Mouse (Mus musculus) embryonic facial prominence, embryonic 11.5 days (tissue): ENCODE data around the gene Catsper2. TPM values are rescaled to one million over a fixed set of nuclear protein-coding genes. Genes with fewer than 3 reads are reported as not detected.

Source experiments
- ATAC-seq: fragments of 200-750 bp; cut with Nextera tagmentation; replicated peaks from 2 replicates; pipeline ENCODE4 v1.8.0; 2017; ENCODE audit warnings: low read depth; ENCODE audit not compliant: insufficient number of reproducible peaks, low FRiP score, low TSS enrichment
- DNase-seq: peaks from one replicate; pipeline ENCODE4 v3.0.0-alpha.2; 2015; ENCODE audit warnings: low spot score
- H3K27ac ChIP-seq: fragments of 300-500 bp; sonication (generic); replicated peaks from 2 replicates; pipeline ENCODE4 v1.5.1; 2014; ENCODE audit warnings: mild to moderate bottlenecking, low read depth, low read length, control low read depth
- H3K27me3 ChIP-seq: fragments of 300-500 bp; sonication (generic); 2 replicates; pipeline ENCODE4 v1.6.1; 2014; ENCODE audit warnings: mild to moderate bottlenecking, low read length, moderate library complexity, mixed read lengths; ENCODE audit not compliant: control insufficient read depth, insufficient read depth
- H3K36me3 ChIP-seq: fragments of 300-500 bp; sonication (generic); replicated peaks from 2 replicates; pipeline ENCODE4 v1.6.1; 2014; ENCODE audit warnings: low read depth, mild to moderate bottlenecking, low read length, moderate library complexity, mixed read lengths; ENCODE audit not compliant: control insufficient read depth, insufficient read depth
- H3K4me1 ChIP-seq: fragments of 300-500 bp; sonication (generic); 2 replicates; pipeline ENCODE4 v1.6.1; 2014; ENCODE audit warnings: low read length, mixed read lengths; ENCODE audit not compliant: control insufficient read depth, insufficient read depth
- H3K4me2 ChIP-seq: fragments of 300-500 bp; sonication (generic); 2 replicates; pipeline ENCODE4 v1.6.1; 2014; ENCODE audit warnings: low read depth, mild to moderate bottlenecking, control low read depth, low read length, moderate library complexity
- H3K4me3 ChIP-seq: fragments of 300-500 bp; sonication (generic); 2 replicates; pipeline ENCODE4 v1.5.1; 2014; ENCODE audit warnings: low read depth, low read length, control low read depth
- H3K9ac ChIP-seq: fragments of 300-500 bp; sonication (generic); replicated peaks from 2 replicates; pipeline ENCODE4 v1.6.1; 2014; ENCODE audit warnings: mild to moderate bottlenecking, control low read depth, low read length
- H3K9me3 ChIP-seq: fragments of 300-500 bp; sonication (generic); replicated peaks from 2 replicates; pipeline ENCODE4 v1.6.1; 2016; ENCODE audit warnings: mild to moderate bottlenecking, low read length, inconsistent platforms, mixed read lengths; ENCODE audit not compliant: control insufficient read depth
- whole genome bisulfite sequencing: fragments of 180-500 bp; shearing (Covaris S2); extraction: QIAGEN DNeasy Blood & Tissue Kit; methylation state at CpG from one replicate; pipeline ENCODE4 v1.1.7; 2014; 5-methylcytosine and 5-hydroxymethylcytosine counted together
- microRNA-seq: library from miRNA; unstranded; fragments of <30 nt; microRNA quantifications from one replicate; pipeline ENCODE4, GENCODE M21; 2016; ENCODE audit warnings: borderline number of aligned reads
- polyA plus RNA-seq: library from polyadenylated mRNA; unstranded; fragments of >200 nt; fragmentation: Nextera tagmentation; extraction: Ambion mirVana; gene quantifications from 2 replicates; pipeline ENCODE4 v1.2.1, GENCODE M21; 2014

Gene Catsper2
- polyA plus RNA-seq, 1 experiment from 2014 or later = 1.8 TPM

GRCm38 (mm10) chr2:121358381-121358780 lies 55.2 kb downstream of the Catsper2 start:
- H3K27me3 ChIP-seq = no peaks in the 10 kb centered on the region
- H3K4me3 ChIP-seq = peak overlapping the region; percentile 25
- H3K4me1 ChIP-seq = peaks cover 5% of the 10 kb centered on the region
- no peak overlapping the region; the same call in 1 of the 2 replicates for H3K27ac ChIP-seq
- no peak overlapping the region; the same call in 1 of the 2 replicates for H3K9ac ChIP-seq
- under 1% methylated on average over 16 of the region's 16 CpGs for WGBS
- H3K36me3 ChIP-seq = no peaks in the 10 kb centered on the region
- peak; percentile 63 for ATAC-seq
- DNase-seq = peak; percentile 82
- H3K4me2 ChIP-seq = peak overlapping the region; percentile 65
- H3K9me3 ChIP-seq = no peaks in the 10 kb centered on the region

GRCm38 (mm10) chr2:121357961-121358360 lies 55.6 kb downstream of the Catsper2 start:
- Histone ChIP-seq H3K9me3 (no peaks in the 10 kb centered on the region), H3K36me3 (no peaks in the 10 kb centered on the region), H3K4me1 (peaks cover 5% of the 10 kb centered on the region), H3K9ac (no peak overlapping the region), H3K4me2 (peak overlapping the region; percentile 65), H3K27ac (no peak overlapping the region), H3K27me3 (no peaks in the 10 kb centered on the region), H3K4me3 (peak overlapping the region; percentile 25; the same call in 1 of the 2 replicates)
- DNase-seq (no peak), ATAC-seq (no peak)
- WGBS = 2% methylated on average over 4 of the region's 4 CpGs

GRCm38 (mm10) chr2:121357494-121357893 lies 56.1 kb downstream of the Catsper2 start, which contains the start of gene Ckmt1:
Ckmt1 (plus strand) TSS chr2:121357714.
- Histone ChIP-seq H3K36me3 (no peaks in the 10 kb centered on the region), H3K9me3 (no peaks in the 10 kb centered on the region), H3K4me1 (peaks cover 5% of the 10 kb centered on the region), H3K27ac (no peak within 1 kb of the TSS; the same call in 1 of the 2 replicates), H3K4me2 (peak within 1 kb of the TSS; percentile 65), H3K9ac (no peak within 1 kb of the TSS; the same call in 1 of the 2 replicates), H3K4me3 (peak within 1 kb of the TSS; percentile 25), H3K27me3 (no peaks in the 10 kb centered on the region)
- DNase-seq = no peak
- 66% methylated on average over 5 of the region's 5 CpGs for WGBS
- no peak for ATAC-seq

GRCm38 (mm10) chr2:121354820-121355592 lies 58.6 kb downstream of the Catsper2 start, which contains the start of gene Ppip5k1:
Ppip5k1 (minus strand) TSS chr2:121355396.
- ATAC-seq (peak; percentile 93), DNase-seq (peak; percentile 98)
- peak within 1 kb of the TSS; percentile 76 for H3K4me2 ChIP-seq
- H3K9ac ChIP-seq = peak within 1 kb of the TSS; percentile 82
- H3K27ac ChIP-seq = 0 out of 2 replicates have a peak within 1 kb of the TSS, but pooled peaks have one; percentile 52
- peaks cover 5% of the 10 kb centered on the region for H3K4me1 ChIP-seq
- peak within 1 kb of the TSS; percentile 68 for H3K4me3 ChIP-seq
- WGBS = under 1% methylated on average over 50 of the region's 58 CpGs
- H3K36me3 ChIP-seq = no peaks in the 10 kb centered on the region
- no peaks in the 10 kb centered on the region for H3K27me3 ChIP-seq
- no peaks in the 10 kb centered on the region for H3K9me3 ChIP-seq

DNA sequence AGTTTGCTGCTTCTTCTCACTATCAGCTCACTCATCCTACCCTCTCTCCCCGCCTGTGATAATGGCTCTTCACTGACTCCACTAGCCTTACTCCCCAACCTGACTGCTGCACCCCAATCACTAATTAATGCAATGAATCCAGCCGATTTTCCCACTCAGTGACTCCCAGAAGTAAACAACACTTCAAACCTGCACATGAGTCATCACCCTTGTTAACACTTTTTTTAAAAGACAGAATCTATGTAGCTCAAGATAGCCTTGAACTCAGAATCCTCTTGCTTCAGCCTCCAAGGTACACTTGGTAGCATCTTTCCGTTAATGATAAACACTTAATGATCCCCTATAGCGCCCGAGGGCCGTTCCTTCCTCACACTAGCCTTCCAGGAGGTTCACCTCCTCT lies 59.2 kb downstream of the Catsper2 start:
- H3K4me2 ChIP-seq = peak overlapping the region; percentile 76
- H3K27me3 ChIP-seq = no peaks in the 10 kb centered on the region
- 7% methylated on average over 6 of the region's 6 CpGs for WGBS
- H3K36me3 ChIP-seq = no peaks in the 10 kb centered on the region
- DNase-seq (peak; percentile 3), ATAC-seq (no peak)
- peaks cover 5% of the 10 kb centered on the region for H3K4me1 ChIP-seq
- H3K27ac ChIP-seq = no peak overlapping the region
- H3K4me3 ChIP-seq = peak overlapping the region; percentile 68
- H3K9me3 ChIP-seq = no peaks in the 10 kb centered on the region
- peak overlapping the region; percentile 82 for H3K9ac ChIP-seq

- WGBS = 73% methylated on average over 8 of the region's 8 CpGs
- no peak overlapping the region for H3K27ac ChIP-seq
- H3K36me3 ChIP-seq = no peaks in the 10 kb centered on the region
- no peak for ATAC-seq
- no peak overlapping the region for H3K9ac ChIP-seq
- H3K4me1 ChIP-seq = no peaks in the 10 kb centered on the region; the same call in 1 of the 2 replicates
- H3K9me3 ChIP-seq = no peaks in the 10 kb centered on the region
- no peak overlapping the region for H3K4me2 ChIP-seq
- H3K27me3 ChIP-seq = no peaks in the 10 kb centered on the region
- no peak for DNase-seq
- H3K4me3 ChIP-seq = no peak overlapping the region
Measured at GRCm38 (mm10) chr2:121353156-121353555, 60.4 kb downstream of the Catsper2 start.

Small RNAs within 50 kb of the gene (microRNA-seq; reads per million reads assigned to microRNA genes)
- gene Gm22953 = not detected

Other genes with a start within 250 kb of the Catsper2 start
- 60.7 and 65.1 TPM in 2 replicates for gene Tubgcp4, start 243.1 kb downstream of the Catsper2 start, polyA plus RNA-seq
- gene Zscan29, start 242.7 kb downstream of the Catsper2 start, polyA plus RNA-seq = 10.2 and 13.6 TPM in 2 replicates
- 84.7 and 88.7 TPM in 2 replicates for gene Trp53bp1, start 142.4 kb downstream of the Catsper2 start, polyA plus RNA-seq
- gene Map1a, start 124.2 kb downstream of the Catsper2 start, polyA plus RNA-seq = 4.0 and 4.8 TPM in 2 replicates
- 6.9 and 8.3 TPM in 2 replicates for gene Ppip5k1, start 58.4 kb downstream of the Catsper2 start, polyA plus RNA-seq
- gene Ckmt1, start 56.1 kb downstream of the Catsper2 start, polyA plus RNA-seq = 9.7 and 12.6 TPM in 2 replicates
- gene Strc, start 26.6 kb downstream of the Catsper2 start, polyA plus RNA-seq = not detected in 2 replicates
- 589 and 609 TPM in 2 replicates for gene Pdia3, start within 50 bp of the Catsper2 start, polyA plus RNA-seq
- 9.5 and 15.2 TPM in 2 replicates for gene Ell3, start 30.5 kb upstream of the Catsper2 start, polyA plus RNA-seq
- gene Serf2, start 35.4 kb upstream of the Catsper2 start, polyA plus RNA-seq = 475 and 478 TPM in 2 replicates
- 128 and 157 TPM in 2 replicates for gene Hypk, start 39.5 kb upstream of the Catsper2 start, polyA plus RNA-seq
- gene Serinc4, start 43.0 kb upstream of the Catsper2 start, polyA plus RNA-seq = 0.54 and 0.79 TPM in 2 replicates
- gene Mfap1b, start 60.3 kb upstream of the Catsper2 start, polyA plus RNA-seq = 68.2 and 74.6 TPM in 2 replicates
- gene Mfap1a, start 92.9 kb upstream of the Catsper2 start, polyA plus RNA-seq = 27.8 and 29.9 TPM in 2 replicates
- 10.1 and 10.2 TPM in 2 replicates for gene Wdr76, start 92.9 kb upstream of the Catsper2 start, polyA plus RNA-seq